Mouse (Mus musculus) testis, adult 2 months (tissue): ENCODE results near the gene Ppa2.

ENCODE experiments used
- CTCF ChIP-seq: fragments of 200-500 bp; IDR thresholded peaks from 2 replicates; pipeline ENCODE4 v1.5.1; 2012; ENCODE audit warnings: low read depth, mild to moderate bottlenecking, inconsistent platforms, low read length, moderate library complexity; ENCODE audit not compliant: control insufficient read depth, insufficient read depth, insufficient replicate concordance
- POLR2A ChIP-seq: fragments of 200-500 bp; IDR thresholded peaks from 2 replicates; pipeline ENCODE4 v1.6.1; 2012; ENCODE audit warnings: low read depth, mild to moderate bottlenecking, inconsistent platforms, low read length, moderate library complexity; ENCODE audit not compliant: control insufficient read depth

DNA sequence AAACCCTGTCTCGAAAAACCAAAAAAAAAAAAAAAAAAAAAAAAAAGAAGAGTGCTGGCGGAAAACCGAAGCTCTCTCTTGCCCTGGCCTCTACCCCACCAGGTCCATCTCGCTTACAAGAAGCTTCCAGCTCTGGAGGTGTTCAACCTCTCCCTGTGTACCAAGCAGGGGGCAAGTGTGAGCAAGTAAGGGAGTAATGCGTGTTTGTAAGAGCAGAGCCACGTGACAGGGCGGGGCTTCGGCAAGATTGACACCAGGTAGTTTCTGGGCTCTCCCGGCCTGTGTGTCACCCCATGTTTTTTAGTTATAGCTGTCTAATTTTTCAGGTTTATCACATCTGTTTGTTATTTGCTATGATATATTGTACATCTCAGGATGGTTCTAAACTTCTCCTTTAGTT, 56.2 kb downstream of the Ppa2 start:
- TF ChIP-seq POLR2A: no peak
- no peak for TF ChIP-seq CTCF
